In the genomic region with DNA sequence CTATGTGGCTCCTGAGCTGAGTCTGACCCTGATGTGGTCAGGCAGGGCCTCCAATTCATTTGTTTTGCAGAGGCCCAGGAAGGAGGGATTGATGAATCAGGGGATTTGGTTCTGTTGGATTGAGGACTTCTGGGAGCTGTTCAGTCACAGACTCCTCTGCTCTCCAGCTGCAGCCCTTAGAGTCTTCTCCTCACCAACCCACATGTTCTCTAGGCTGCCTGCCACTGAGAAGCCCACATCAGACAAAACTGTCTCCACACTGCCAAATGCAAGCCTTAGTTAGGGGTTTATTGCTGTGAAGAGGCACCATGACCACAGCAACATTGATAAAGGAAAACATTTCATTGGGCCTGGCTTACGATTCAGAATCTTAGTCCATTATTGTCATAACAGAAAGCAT, we compare ENCODE assay signal across 24 mouse cellular contexts.
"Had no signal": no experiment of that assay in that cellular context is flagged by ENCODE, and none has a peak within 500 bp of the region (broad histone marks: within the 10 kb centered on the region; RNA-seq: fewer than 3 reads in every experiment).

No protein-coding gene starts in this region.

- H3K4me2 ChIP-seq: heart, embryonic 12.5 days; hindbrain, embryonic 12.5 days; hindbrain, embryonic 14.5 days; intestine, embryonic 15.5 days; limb, embryonic 12.5 days; liver, embryonic 11.5 days; liver, embryonic 13.5 days had no signal

- H3K4me3 ChIP-seq: heart, adult 2 months; heart, embryonic 12.5 days; hindbrain, embryonic 10.5 days; hindbrain, embryonic 12.5 days; intestine, embryonic 15.5 days; layer of hippocampus, adult 2 months; limb, embryonic 10.5 days; limb, embryonic 12.5 days; liver, embryonic 13.5 days had no signal

- H3K9me3 ChIP-seq: heart, embryonic 12.5 days; hindbrain, embryonic 10.5 days; hindbrain, embryonic 12.5 days; intestine, embryonic 15.5 days; limb, embryonic 10.5 days; limb, embryonic 12.5 days; liver, embryonic 13.5 days had no signal

- H3K27ac ChIP-seq: heart, adult 2 months; hindbrain, embryonic 10.5 days; hindbrain, embryonic 12.5 days; hindbrain, embryonic 14.5 days; intestine, embryonic 15.5 days; layer of hippocampus, adult 2 months; limb, embryonic 10.5 days; limb, embryonic 12.5 days; liver, embryonic 13.5 days had no signal

- H3K9ac ChIP-seq: heart, embryonic 12.5 days; hindbrain, embryonic 12.5 days; hindbrain, embryonic 14.5 days; intestine, embryonic 15.5 days; limb, embryonic 12.5 days; liver, embryonic 13.5 days had no signal

- H3K36me3 ChIP-seq: intestine, embryonic 15.5 days; liver, embryonic 13.5 days had no signal

- DNase-seq: gastrocnemius, postnatal 14 days; gastrocnemius, postnatal 36 days; heart, adult 2 months; heart, postnatal 10 days; heart, postnatal 4 days; kidney, adult 18-20 months; kidney, adult 8-10 months; kidney, postnatal 10 days; kidney, postnatal 25 days; kidney, postnatal 4 days; liver; liver, embryonic 13.5 days had no signal

- H3K4me1 ChIP-seq: heart, embryonic 12.5 days; hindbrain, embryonic 10.5 days; hindbrain, embryonic 12.5 days; intestine, embryonic 15.5 days; limb, embryonic 10.5 days; limb, embryonic 12.5 days had no signal

- H3K27me3 ChIP-seq: heart, embryonic 12.5 days; hindbrain, embryonic 12.5 days; intestine, embryonic 15.5 days; limb, embryonic 12.5 days; liver, embryonic 13.5 days had no signal

- ATAC-seq: hindbrain, embryonic 16.5 days; inflammation-experienced regulatory T-cells, adult 6 months; intestine, embryonic 15.5 days; intestine, postnatal 0 days had no signal
